Mouse (Mus musculus) right cerebral cortex, postnatal 10 days (tissue): ENCODE measurements around the gene Cd300lf.

Experiments used
- DNase-seq, 2 experiments: peaks; one replicate each; pipeline ENCODE4 v3.0.0; 2021; ENCODE audit warnings: low spot score in 2 of 2

The Cd300lf gene

DNA sequence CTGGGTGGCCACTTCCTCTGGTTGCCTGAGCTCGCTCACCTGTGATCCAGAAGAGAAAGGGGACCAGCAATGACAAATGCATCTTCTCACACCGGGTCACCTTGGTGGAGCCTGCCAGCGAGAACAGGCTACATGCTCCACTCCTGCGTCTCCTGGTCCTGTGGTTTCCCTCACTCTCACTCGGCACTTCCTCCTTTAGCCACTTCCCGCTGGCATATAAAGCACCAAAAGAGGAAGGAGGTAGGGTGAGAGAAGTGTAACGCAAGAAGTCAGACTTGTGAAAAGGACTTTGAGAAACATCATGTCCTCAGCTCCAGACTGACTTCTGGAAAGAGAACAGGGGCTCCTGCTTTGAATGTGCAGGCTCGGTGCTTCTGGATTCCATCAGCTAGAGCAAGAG lies at the start of gene Cd300lf:
Gene Cd300lf, minus strand, starts transcription at position 193 of the 400 bp plus-strand sequence.
- peak; percentile 26 to 42 for DNase-seq

DNA sequence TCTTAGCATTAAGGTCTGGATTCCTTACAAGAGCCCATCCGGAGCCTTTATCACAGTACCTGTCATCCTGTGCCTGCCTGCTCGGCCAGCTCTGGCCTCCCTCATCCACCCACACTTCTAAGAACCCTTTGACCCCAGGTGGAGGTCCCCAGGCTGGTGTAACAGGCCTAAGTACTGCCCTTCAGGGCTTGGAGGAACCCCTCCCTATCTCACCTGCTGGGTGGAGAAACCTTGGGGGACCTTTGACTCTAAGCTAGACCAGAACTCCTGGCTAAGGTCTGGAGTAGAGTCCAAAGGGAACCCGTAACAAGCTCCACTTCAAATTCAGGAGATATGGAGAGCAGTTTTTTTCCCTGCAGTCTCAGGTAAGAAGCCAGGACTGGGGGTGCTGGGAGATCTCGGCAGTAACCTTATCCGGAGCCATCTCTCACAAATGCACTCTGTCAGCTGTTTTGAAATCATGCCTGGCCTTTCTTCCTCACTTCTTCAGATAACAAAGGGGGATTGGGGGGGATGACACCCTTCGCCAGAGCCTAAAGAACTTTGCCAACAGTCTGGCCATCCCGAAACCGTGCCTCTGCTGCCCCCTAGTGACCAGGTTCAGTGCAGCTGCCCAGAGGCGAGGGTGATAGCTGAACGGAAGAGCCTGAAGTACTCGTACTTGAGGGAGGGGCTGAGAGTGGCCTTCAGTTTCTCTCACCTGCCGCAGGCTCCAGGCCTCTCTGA lies 48.3 kb upstream of the Cd300lf start:
- peak; percentile 72 to 86 for DNase-seq

DNA sequence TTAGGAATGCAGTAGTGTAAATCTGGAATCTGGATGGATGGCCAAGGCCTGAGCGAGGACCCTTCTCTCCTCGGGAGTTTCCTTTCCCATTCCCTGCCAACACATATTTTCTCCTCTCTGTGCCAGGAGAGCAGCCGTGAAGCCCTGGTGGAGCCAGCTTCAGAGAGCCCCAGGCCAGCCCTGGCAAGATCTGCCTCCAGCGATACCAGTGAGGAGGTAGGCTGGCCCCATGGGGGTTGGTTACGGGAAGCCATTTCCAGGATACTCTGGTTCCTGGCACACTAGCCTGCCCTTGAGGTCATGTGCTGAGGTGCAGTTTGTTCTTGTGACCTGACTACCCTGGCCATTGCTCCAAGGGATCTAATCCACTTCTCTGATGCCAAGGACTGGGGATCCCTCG lies 46.1 kb upstream of the Cd300lf start:
- no peak for DNase-seq

DNA sequence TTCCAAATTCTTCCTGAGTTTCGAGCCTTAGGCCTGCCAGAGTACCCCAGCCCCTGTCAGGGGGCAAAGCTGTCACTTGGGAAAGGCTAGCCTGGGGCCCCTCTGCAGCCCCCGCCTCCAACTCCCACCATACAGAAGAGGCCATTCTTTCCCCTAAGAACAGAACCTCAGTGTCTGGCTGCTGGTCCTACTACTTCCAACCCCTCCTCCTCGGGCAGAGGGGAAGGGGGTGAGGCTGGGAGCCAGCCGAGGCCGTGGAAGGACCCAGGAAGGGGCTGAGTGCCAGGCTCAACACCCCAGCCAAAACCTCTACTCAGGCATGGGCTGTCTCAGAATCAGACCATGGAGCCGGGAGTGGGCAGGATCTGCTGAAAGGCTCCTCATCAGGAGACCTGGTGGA lies 45.4 kb upstream of the Cd300lf start:
- peak; percentile 81 to 84 for DNase-seq

DNA sequence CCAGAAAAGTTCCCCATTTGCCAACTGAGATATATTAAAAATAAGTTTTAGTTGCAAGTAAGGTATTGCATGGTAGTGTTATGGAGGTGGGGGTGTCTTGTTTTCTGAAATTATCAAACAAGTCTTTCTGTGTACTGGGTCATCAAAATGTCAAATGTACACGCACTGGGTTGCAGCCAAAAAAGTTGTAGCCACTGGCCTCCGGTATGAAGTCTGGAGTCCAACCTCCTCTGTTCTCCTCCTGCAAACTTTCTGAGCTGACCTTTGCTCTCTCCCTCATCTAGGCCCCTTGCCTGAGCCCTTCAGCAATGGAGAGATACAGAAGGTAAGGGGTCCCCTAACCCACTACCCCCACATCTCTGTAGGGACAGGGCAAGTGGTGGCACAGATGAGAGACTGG lies 45.0 kb upstream of the Cd300lf start:
- no peak for DNase-seq

DNA sequence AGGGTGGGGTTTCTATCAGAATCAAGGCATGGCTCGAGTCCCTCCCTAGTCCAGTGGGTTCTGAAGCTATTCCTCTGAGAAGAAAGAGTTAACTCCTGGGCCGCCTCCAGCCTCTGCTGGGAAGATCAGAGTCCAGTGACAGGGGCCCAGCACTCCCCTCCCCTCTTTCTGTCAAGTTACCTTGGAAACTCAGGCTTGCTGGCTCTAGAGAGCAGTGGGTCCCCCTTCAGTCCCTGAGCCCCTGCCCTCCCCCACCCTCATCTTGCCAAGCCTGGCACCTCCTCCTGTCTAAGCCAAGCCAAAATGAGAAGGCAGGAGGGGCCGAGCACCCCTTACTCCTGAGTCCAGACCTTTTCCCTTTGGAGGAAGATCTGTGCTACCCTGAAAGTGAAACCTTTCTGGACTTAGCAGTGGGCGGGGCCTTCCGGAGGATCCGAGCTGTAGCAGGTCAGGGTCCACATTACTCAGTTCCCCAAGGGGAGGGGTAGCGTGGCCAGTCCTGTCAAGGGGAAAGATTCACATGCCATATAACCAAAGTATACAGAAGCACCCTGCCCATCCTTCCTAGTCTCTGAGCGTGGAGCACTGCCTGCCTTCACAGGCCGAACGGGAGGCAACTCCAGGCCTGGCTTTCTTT lies 43.9 kb upstream of the Cd300lf start:
- DNase-seq = peak; percentile 72 to 75

DNA sequence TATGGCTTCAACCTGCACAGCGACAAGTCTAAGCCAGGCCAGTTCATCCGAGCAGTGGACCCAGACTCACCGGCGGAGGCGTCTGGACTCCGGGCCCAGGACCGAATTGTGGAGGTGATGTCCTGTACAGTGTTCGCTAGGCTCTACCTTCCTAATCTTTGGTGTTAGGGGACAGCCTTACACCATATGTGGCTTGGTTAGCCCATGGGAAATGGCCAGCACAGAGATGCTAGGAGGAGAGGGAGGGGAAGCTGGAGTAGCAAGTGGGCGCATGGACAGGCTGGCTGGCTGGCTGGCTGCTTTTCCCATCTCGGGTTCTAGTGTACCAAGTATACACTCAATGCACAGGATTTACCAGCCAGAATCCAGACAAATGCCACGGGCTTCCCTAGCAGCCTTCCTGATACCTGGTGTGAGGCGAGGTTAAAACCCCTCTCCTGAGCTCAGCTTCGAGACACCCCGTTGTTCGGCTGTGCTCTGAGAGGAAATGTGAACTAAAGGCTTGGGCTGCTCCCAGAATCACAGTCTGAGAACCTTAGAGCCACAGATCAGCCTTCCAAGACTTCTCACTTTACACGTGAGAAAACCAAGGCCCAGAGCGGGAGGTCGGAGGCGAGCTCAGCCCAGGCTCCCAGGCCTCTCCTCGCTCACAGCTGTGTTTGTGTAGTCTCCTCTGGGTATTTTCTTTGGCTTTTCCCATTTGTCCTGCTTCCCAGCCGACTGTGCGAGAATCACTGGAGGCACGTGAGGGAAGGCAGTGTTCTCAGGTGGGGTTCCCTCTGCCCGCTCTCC lies 42.8 kb upstream of the Cd300lf start:
- DNase-seq = no peak

DNA sequence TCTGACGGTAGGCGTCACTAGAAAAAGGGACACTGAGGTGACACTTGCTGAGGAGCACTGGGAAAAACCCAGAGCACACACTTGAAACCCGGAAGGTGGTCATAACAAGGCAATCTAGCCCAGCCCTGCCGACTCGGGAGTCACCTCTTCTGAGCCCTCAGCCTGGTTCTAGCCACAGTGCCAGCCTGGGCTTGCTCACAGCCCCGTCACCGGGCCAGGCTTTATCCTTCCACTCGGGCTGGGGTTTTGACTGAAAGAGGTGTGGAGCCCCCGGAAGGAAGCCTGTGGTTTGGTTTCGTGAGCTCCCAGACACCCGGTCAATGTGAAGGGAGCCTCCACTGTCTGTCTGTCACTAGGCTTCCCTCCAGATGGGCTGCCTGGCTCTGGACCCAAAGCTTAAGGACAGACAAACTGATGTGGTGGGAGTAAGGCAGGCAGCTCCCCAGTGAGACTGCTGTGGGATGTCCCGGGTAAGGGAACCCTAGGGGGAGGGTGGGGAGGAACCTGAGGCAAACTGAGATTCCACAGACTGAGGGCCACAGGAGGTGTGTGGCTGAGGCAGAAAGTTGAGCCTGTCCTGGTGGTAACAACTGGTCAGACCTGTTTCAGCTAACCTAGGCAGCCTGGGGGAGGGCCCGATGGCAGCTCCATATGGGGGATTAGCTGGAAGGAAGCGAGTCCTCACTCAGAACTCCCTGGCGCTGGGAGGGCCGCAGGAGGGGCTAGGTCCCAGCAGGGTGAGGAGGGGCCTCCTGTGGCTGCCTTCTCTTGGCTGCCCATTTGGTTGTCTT lies 40.0 kb upstream of the Cd300lf start:
- no peak for DNase-seq

DNA sequence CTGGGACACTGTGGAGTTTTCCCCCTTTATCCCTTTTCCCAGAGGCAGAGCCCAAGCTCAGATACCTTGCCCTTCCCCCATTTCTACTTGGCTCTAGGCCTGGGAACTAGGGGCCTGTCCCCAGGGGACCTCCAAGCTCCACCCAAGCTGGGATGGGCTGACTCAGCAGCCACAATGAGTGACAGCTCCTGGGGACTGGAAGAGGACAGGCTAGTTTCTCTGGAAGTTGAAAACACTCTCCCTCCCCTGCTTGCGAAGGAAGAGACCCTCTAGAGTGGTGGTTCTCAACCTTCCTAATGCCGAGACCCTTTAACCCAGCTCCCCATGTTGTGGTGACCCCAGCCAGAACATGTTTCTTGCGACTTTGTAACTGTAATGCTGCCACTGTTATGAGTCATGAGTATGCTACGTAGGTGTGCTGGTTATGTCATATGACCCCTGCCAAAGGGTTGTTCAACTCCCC lies 39.1 kb upstream of the Cd300lf start:
- DNase-seq = peak; percentile 52 to 57

DNA sequence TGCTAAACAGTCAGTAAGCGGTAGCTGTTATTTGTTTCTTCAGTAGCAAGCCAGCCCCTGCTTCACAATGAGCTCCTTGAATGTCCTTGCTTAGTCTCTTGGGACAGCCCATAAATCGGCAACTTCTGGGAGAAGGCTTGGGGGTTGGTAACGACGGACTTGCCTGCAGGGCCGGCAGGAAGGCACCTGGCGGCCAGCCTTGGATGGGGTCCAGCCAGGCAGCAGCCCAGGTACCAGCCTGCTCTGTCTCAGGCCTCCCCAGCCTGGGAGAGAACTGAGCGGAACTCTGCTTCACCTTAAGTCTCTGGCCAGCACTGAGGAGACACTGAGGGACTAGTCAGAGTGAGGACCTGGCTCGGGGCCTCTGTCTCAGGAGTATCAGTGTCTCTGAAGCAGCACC lies 37.3 kb upstream of the Cd300lf start:
- DNase-seq = no peak

DNA sequence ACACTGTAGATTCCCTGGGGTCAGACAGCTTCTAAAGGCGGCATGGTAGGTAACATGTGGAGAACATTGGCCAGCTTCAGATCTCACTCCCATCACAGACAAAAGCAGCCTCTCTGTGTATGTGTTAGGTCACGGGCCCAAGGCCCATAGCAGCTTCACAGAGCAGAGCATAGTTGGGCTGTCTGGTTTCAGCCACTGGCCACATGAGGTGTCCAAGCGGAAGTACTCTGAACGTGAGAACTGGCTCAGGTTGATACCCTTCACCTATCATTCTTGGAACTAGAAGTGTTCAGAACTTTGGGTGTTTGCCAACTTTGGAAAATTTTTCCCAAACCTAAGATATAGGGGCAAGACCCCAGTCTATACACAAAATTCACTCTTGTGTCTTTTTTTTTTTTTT lies 35.6 kb upstream of the Cd300lf start:
- no peak for DNase-seq

DNA sequence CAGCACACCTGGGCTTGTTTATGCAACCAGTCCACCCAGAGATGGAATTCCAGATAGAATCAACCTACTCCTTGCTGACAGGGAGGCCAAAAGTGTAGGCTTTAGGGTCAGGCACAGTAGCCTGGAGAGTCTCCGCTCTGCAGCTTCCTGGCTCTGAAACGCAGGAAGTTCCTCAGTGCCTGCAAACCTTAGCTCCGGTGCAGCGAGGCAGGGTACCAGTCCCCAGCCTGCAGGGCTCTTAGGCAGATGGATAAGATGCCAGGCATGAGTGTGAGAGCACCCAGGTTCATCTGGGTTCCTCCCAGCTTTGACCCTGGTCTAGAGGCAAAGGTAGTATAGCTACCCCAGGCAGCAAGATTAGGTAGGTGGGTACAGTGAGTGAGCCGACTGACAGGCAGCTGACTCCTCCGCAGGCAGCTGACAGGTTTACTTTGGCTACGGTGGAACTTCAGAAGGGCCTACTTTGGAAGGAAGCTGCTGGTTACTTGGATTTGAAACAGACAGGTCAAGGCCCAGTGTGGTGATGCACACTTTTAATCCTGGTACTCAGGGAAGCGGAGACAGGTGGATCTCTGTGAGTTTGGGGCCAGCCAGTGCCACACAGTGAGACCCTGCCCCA lies 33.9 kb upstream of the Cd300lf start:
- DNase-seq = no peak

DNA sequence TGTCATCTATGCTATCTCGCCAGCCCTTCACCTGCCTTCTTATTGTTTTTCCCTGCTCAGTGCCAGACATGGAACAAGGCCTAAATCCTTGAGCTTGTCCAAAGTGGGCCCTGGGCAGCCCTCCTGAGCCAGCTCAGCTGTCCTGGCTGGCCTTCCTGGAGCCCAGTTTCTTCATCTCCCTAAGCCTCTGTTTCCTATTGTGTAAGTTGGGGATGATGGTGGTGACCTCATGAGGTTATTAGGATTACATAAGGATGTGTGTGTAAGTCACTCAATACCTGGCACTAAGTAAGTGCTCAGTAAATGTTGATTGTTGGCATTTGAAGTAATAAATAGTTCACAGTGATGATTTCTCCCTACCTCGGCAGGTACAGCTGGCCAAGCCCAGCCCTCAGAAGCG lies 33.0 kb upstream of the Cd300lf start:
- peak in 1 of 2 experiments; percentile 16 for DNase-seq

DNA sequence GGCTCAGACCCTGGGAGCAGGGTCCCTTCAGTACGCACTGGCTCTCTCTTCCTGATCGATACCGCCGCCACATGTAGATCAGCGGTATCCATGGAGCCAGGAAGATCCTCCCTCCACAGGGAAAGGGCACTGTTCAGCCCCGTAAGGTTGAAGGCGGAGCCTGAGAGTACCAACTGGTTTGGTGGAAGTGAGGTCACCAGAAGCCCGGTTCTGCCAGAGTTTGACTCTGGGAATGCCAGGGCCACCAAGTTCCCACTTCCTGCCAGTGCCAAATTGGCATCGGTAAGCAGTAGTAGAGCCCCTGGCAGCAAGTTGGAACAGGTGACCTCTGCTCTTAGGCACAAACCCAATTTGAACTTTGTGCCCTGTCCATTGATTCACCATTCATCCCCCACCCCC lies 31.2 kb upstream of the Cd300lf start:
- DNase-seq = peak; percentile 66 to 73

DNA sequence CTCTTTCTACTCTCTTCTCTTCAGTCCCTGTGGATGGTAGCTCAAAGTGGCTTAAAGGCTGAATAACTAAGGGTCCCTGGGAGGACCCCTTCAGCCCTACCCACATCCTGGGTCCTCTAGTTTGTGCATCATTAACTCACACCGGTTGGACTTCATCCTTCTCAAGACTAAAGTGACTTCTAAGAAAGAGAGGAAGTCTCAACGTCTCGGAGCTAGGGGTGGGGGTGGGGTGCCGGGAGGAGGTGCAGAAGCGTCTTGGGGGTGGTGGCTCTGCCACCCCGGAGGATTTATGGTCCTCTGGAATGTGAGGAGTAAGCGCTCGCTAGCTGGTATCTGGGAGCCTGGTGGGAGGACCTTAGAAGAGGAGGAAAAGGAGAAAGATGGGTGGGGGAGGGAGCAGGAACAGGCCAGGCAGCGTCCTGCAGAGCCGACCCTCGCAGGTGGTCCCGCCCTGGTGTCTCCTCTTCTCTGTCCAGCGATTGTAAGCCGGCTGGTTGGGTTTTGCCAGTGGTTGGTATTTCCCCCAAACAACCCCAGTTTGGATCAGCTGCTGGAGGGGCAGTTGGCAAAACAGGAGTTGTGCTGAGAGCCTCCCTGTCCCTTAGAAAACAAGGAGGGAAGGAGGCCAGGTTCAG lies 30.7 kb upstream of the Cd300lf start:
- no peak for DNase-seq

DNA sequence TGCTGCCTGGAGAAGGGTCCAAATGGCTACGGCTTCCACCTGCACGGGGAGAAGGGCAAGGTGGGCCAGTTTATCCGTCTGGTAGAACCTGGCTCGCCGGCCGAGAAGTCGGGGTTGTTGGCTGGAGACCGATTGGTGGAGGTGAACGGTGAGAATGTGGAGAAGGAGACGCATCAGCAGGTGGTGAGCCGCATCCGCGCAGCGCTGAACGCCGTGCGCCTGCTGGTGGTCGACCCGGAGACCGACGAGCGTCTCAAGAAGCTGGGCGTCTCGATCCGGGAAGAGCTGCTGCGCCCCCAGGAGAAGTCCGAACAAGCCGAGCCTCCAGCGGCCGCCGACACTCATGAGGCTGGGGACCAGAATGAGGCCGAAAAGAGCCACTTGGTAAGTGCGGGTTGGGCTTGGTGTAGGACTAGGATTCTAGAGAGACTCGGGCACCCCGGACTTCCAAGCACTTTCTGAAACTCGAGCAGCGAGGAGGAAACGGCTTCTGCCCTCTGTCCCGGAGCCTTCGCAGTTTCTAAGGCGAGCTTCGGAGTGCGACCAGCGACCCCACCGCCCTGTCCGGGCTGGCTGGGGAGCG lies 29.9 kb upstream of the Cd300lf start:
- DNase-seq = no peak

DNA sequence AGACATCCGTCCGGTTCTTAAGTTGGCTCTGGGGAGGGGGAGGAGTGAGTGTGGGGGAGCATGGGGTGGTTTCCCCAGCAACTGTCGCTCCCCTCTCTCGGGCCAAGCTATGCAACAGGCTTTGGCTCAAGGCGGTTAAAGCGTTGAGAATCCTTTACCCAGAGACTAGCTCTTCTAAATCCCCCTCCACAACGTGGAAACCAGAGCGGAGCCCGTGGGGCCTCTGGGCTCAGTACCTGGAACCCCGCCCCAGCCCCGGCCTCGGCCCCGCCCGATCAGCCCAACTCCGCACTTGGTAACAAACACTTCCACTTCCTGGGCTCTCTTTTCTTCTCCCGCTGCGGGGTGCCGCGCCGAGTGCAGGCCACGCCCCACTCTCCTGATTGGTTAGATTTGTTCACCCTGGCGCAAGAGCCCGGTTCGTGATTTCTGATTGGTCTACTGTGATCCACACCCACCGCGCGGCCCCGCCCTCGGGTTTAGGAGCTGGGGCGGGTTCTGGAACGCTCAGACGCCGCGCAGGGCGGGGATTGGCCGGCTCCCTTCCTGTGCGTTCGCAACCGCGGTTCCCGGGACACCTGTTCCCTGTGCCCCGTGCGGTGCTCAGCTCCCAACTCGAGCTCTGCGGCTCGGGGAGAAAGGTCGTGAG lies 29.2 kb upstream of the Cd300lf start, which contains the start of gene Slc9a3r1:
Gene Slc9a3r1, plus strand, starts transcription at position 510 of the 649 bp plus-strand sequence.
- DNase-seq = peak; percentile 94 to 95

DNA sequence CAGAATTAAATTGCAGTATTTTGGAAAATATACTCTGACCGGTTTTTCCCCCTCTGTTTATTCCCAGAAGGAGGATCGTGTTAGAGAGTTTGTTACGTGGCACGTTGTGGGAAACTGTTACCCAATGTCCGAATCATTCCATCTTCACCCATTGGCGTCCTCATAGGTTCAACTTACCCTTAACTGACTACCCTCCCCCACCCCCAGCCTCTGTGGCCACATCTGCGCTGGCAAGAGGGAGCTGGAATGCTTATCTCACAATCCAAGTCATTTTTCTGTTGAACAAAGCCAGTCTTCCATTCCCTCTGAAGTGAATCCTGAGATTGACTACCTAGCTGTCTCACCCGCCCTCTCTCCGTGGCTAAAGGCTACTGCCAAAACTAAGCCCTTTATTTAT lies 28.4 kb upstream of the Cd300lf start:
- DNase-seq = no peak

DNA sequence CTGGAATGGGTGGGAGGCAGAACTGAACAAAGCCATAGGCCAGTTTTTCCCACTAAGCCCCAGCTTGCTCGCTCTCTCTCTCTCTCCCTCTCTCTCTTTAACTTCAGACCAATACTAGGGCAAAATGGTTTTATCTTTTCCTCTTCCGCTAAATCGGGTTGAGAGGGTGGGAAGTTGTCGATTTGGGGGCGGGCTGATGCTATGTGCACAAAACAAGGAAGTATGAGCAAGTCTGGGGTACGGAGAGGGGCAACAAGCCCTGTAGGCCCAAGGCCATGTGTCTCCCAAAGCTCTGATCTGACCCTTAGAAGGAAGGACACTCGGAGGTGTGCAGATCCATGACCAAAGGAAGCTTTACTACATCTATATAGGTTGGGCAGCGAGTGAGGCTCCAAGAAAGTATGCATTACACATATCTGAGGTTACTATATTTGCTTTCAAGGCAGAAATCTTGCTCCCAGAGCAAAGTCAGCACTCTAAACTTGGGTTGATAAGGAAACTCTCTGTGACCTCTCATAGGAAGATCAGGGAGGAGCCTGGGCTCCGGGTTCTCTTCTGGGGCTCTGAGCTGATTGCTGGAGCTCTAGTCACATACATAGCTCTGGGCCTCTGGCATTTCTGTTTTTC lies 27.9 kb upstream of the Cd300lf start:
- no peak for DNase-seq
